Comparison of ENCODE assay signal across 14 mouse cellular contexts in genomic region chr16:72897125-72897524, GRCm38 (mm10).
A peak's percentile ranks its signal among the peaks of the same experiment; 100 is the strongest.
DNase-seq lines count a peak whose midpoint lies in the region; ATAC-seq and TF ChIP-seq lines count a peak whose summit lies in the region.
"Had no signal": no experiment of that assay in that cellular context is flagged by ENCODE, and none has a peak within 500 bp of the region (broad histone marks: within the 10 kb centered on the region; RNA-seq: fewer than 3 reads in every experiment).

No protein-coding gene starts in this region.

- H3K4me1 ChIP-seq in heart, embryonic 12.5 days (replicated peaks), result 0 out of 2 replicates have a peak, but pooled peaks cover 9% of the 10 kb centered on the region
- H3K4me1 ChIP-seq in heart, embryonic 11.5 days (ENCODE audit: control insufficient read depth, insufficient read depth, low read length), result no peaks in the 10 kb centered on the region
- no peaks in the 10 kb centered on the region for H3K4me1 ChIP-seq in embryonic fibroblast, embryonic 13.5 days (ENCODE audit: control insufficient read depth, insufficient read depth, low read length)
- peaks cover 3% of the 10 kb centered on the region; the same call in 1 of the 2 replicates for H3K4me1 ChIP-seq in limb, embryonic 14.5 days (ENCODE audit: control insufficient read depth, insufficient read depth, low read length)

- H3K9ac ChIP-seq in heart, embryonic 12.5 days, result no peak overlapping the region
- no peak overlapping the region for H3K9ac ChIP-seq in heart, embryonic 11.5 days (ENCODE audit: low read depth, low read length)
- no peak overlapping the region for H3K9ac ChIP-seq in limb, embryonic 14.5 days (ENCODE audit: low read depth, low read length, severe bottlenecking)
- H3K9ac ChIP-seq: lung, embryonic 14.5 days; neural tube, embryonic 15.5 days had no signal

- DNase-seq in adrenal gland, postnatal 10 days, result peak; percentile 27
- DNase-seq in limb, embryonic 14.5 days (ENCODE audit: low spot score), result peak; percentile 60
- no peak for DNase-seq in retina, embryonic 14.5 days (ENCODE audit: low spot score)
- DNase-seq: cerebellum, adult 9-11 months; embryo, embryonic 11 days; kidney, adult 9 months; lung, embryonic 14.5 days had no signal

- H3K36me3 ChIP-seq in heart, embryonic 12.5 days, result no peaks in the 10 kb centered on the region
- H3K36me3 ChIP-seq in heart, embryonic 11.5 days (ENCODE audit: control insufficient read depth, insufficient read depth, low read length), result no peaks in the 10 kb centered on the region
- H3K36me3 ChIP-seq in limb, embryonic 14.5 days (ENCODE audit: control insufficient read depth, insufficient read depth, low read length), result no peaks in the 10 kb centered on the region
- H3K36me3 ChIP-seq: neural tube, embryonic 15.5 days had no signal

- 69% methylated on average over 11 of the region's 11 CpGs for WGBS in heart, embryonic 12.5 days
- WGBS in heart, embryonic 11.5 days (ENCODE audit: insufficient replicate concordance), result 75% methylated on average over 11 of the region's 11 CpGs
- 53% methylated on average over 11 of the region's 11 CpGs for WGBS in limb, embryonic 14.5 days

- TF ChIP-seq POLR2A in embryonic fibroblast, embryonic 13.5 days (IDR thresholded peaks at IDR 0.05; ENCODE audit: low read depth, low read length), result no peak
- TF ChIP-seq POLR2A in limb, embryonic 14.5 days (IDR thresholded peaks at IDR 0.05; ENCODE audit: borderline replicate concordance, extremely low read depth, insufficient read depth, insufficient read length), result no peak

- no peak for TF ChIP-seq CTCF in embryonic fibroblast, embryonic 13.5 days (IDR thresholded peaks at IDR 0.05; ENCODE audit: borderline replicate concordance, insufficient read depth, low read length)

- H3K4me3 ChIP-seq in heart, embryonic 12.5 days, result no peak overlapping the region
- no peak overlapping the region for H3K4me3 ChIP-seq in heart, embryonic 11.5 days (ENCODE audit: low read depth, low read length)
- H3K4me3 ChIP-seq in embryonic fibroblast, embryonic 13.5 days (ENCODE audit: insufficient read depth, low read length), result no peak overlapping the region
- H3K4me3 ChIP-seq in limb, embryonic 14.5 days (replicated peaks; ENCODE audit: low read length), result no peak overlapping the region
- H3K4me3 ChIP-seq: erythroblast, embryonic 14.5 days; neural tube, embryonic 15.5 days had no signal

- no peaks in the 10 kb centered on the region for H3K9me3 ChIP-seq in heart, embryonic 12.5 days (replicated peaks)
- H3K9me3 ChIP-seq in heart, embryonic 11.5 days (replicated peaks; ENCODE audit: control insufficient read depth, low read length), result no peaks in the 10 kb centered on the region
- H3K9me3 ChIP-seq in limb, embryonic 14.5 days (ENCODE audit: control insufficient read depth, low read length), result no peaks in the 10 kb centered on the region
- H3K9me3 ChIP-seq: neural tube, embryonic 15.5 days had no signal

- H3K27me3 ChIP-seq in heart, embryonic 12.5 days (replicated peaks), result no peaks in the 10 kb centered on the region
- H3K27me3 ChIP-seq in heart, embryonic 11.5 days (ENCODE audit: control insufficient read depth, insufficient read depth, low read length), result no peaks in the 10 kb centered on the region
- H3K27me3 ChIP-seq in limb, embryonic 14.5 days (ENCODE audit: control insufficient read depth, insufficient read depth, low read length), result no peaks in the 10 kb centered on the region
- H3K27me3 ChIP-seq: neural tube, embryonic 15.5 days had no signal

- H3K27ac ChIP-seq in heart, embryonic 12.5 days (ENCODE audit: poor library complexity, severe bottlenecking), result no peak overlapping the region
- H3K27ac ChIP-seq in heart, embryonic 11.5 days (ENCODE audit: low read depth, low read length), result no peak overlapping the region
- H3K27ac ChIP-seq in embryonic fibroblast, embryonic 13.5 days (ENCODE audit: insufficient read depth, low read length), result peak overlapping the region; percentile 34; the same call in 1 of the 2 replicates
- no peak overlapping the region; the same call in 1 of the 2 replicates for H3K27ac ChIP-seq in limb, embryonic 14.5 days (replicated peaks; ENCODE audit: low read depth, low read length)
- H3K27ac ChIP-seq: neural tube, embryonic 15.5 days had no signal

- 0 out of 2 replicates have a peak overlapping the region, but pooled peaks have one; percentile 13 for H3K4me2 ChIP-seq in heart, embryonic 12.5 days
- no peak overlapping the region for H3K4me2 ChIP-seq in heart, embryonic 11.5 days
- no peak overlapping the region for H3K4me2 ChIP-seq in limb, embryonic 14.5 days (replicated peaks; ENCODE audit: low read depth, low read length, severe bottlenecking)
- H3K4me2 ChIP-seq: lung, embryonic 14.5 days; neural tube, embryonic 15.5 days had no signal

- ATAC-seq in heart, embryonic 12.5 days (ENCODE audit: insufficient number of reproducible peaks, low FRiP score), result no peak
- ATAC-seq in heart, embryonic 11.5 days (replicated peaks; ENCODE audit: insufficient number of reproducible peaks, low FRiP score, low TSS enrichment), result no peak
- peak; percentile 71; the same call in 1 of the 2 replicates for ATAC-seq in limb, embryonic 14.5 days (ENCODE audit: low FRiP score, low read depth)
- ATAC-seq in erythroid progenitor cell, adult 5-6 weeks (replicated peaks; ENCODE audit: low FRiP score, poor library complexity, severe bottlenecking), result no peak
- ATAC-seq: activated CD4-positive, CD25-positive, alpha-beta regulatory T cell, adult 4 months had no signal
